Mouse (Mus musculus) embryonic facial prominence, embryonic 14.5 days (tissue): ENCODE data around the gene Camk1d. TPM values are rescaled to one million over a fixed set of nuclear protein-coding genes. Genes with fewer than 3 reads are reported as not detected.

Experiments
- ATAC-seq: fragments of 200-750 bp; cut with Nextera tagmentation; 2 replicates; pipeline ENCODE4 v1.8.0; 2017; ENCODE audit warnings: low read depth, moderate number of reproducible peaks, moderate TSS enrichment
- DNase-seq: peaks from one replicate; pipeline ENCODE4 v3.0.0-alpha.2; 2015; ENCODE audit warnings: low spot score
- H3K27ac ChIP-seq: fragments of 300-500 bp; sonication (generic); replicated peaks from 2 replicates; pipeline ENCODE4 v1.5.1; 2014; ENCODE audit warnings: low read depth, mild to moderate bottlenecking, low read length, moderate library complexity
- H3K27me3 ChIP-seq: fragments of 300-500 bp; sonication (generic); replicated peaks from 2 replicates; pipeline ENCODE4 v1.6.1; 2014; ENCODE audit warnings: low read length; ENCODE audit not compliant: control insufficient read depth, insufficient read depth
- H3K36me3 ChIP-seq: fragments of 300-500 bp; sonication (generic); 2 replicates; pipeline ENCODE4 v1.6.1; 2014; ENCODE audit warnings: low read length, mixed read lengths; ENCODE audit not compliant: control insufficient read depth, insufficient read depth
- H3K4me1 ChIP-seq: fragments of 300-500 bp; sonication (generic); 2 replicates; pipeline ENCODE4 v1.6.1; 2014; ENCODE audit warnings: antibody characterized with exemption, low read length; ENCODE audit not compliant: control insufficient read depth, insufficient read depth
- H3K4me2 ChIP-seq: fragments of 300-500 bp; sonication (generic); 2 replicates; pipeline ENCODE4 v1.6.1; 2014; ENCODE audit warnings: low read depth, mild to moderate bottlenecking, low read length, moderate library complexity, mixed read lengths
- H3K4me3 ChIP-seq: fragments of 300-500 bp; sonication (generic); 2 replicates; pipeline ENCODE4 v1.5.1; 2014; ENCODE audit warnings: low read depth, mild to moderate bottlenecking, low read length
- H3K9ac ChIP-seq: fragments of 300-500 bp; sonication (generic); 2 replicates; pipeline ENCODE4 v1.6.1; 2014; ENCODE audit warnings: low read depth, mild to moderate bottlenecking, low read length, moderate library complexity, mixed read lengths
- H3K9me3 ChIP-seq: fragments of 300-500 bp; sonication (generic); 2 replicates; pipeline ENCODE4 v1.6.1; 2016; ENCODE audit warnings: low read length; ENCODE audit not compliant: control insufficient read depth
- WGBS: fragments of 180-500 bp; shearing (Covaris S2); extraction: QIAGEN DNeasy Blood & Tissue Kit; methylation state at CpG from one replicate; pipeline ENCODE4 v1.1.7; 2014; 5-methylcytosine and 5-hydroxymethylcytosine counted together
- polyA plus RNA-seq: library from polyadenylated mRNA; unstranded; fragments of >200 nt; fragmentation: Nextera tagmentation; extraction: Ambion mirVana; gene quantifications from 2 replicates; pipeline ENCODE4 v1.2.1, GENCODE M21; 2014

Gene Camk1d
- polyA plus RNA-seq, 1 experiment from 2014 or later: 6.2 TPM

GRCm38 (mm10) chr2:5702370-5702769, 11.9 kb downstream of the Camk1d start:
- no peak overlapping the region for H3K4me3 ChIP-seq
- no peak overlapping the region for H3K9ac ChIP-seq
- H3K4me1 ChIP-seq: no peaks in the 10 kb centered on the region
- H3K27me3 ChIP-seq: no peaks in the 10 kb centered on the region
- ATAC-seq: no peak
- no peak for DNase-seq
- no peak overlapping the region for H3K4me2 ChIP-seq
- H3K9me3 ChIP-seq: no peaks in the 10 kb centered on the region
- 82% methylated on average over 2 of the region's 2 CpGs for WGBS
- no peaks in the 10 kb centered on the region for H3K36me3 ChIP-seq
- no peak overlapping the region for H3K27ac ChIP-seq

- H3K27me3 ChIP-seq: no peaks in the 10 kb centered on the region
- H3K9me3 ChIP-seq: no peaks in the 10 kb centered on the region
- 95% methylated on average over 3 of the region's 3 CpGs for WGBS
- H3K9ac ChIP-seq: no peak overlapping the region
- H3K36me3 ChIP-seq: no peaks in the 10 kb centered on the region
- no peak overlapping the region for H3K4me3 ChIP-seq
- H3K4me2 ChIP-seq: no peak overlapping the region
- ATAC-seq: no peak
- DNase-seq: no peak
- no peaks in the 10 kb centered on the region for H3K4me1 ChIP-seq
- no peak overlapping the region for H3K27ac ChIP-seq
Observed at GRCm38 (mm10) chr2:5700931-5701330, 13.4 kb downstream of the Camk1d start.

DNA sequence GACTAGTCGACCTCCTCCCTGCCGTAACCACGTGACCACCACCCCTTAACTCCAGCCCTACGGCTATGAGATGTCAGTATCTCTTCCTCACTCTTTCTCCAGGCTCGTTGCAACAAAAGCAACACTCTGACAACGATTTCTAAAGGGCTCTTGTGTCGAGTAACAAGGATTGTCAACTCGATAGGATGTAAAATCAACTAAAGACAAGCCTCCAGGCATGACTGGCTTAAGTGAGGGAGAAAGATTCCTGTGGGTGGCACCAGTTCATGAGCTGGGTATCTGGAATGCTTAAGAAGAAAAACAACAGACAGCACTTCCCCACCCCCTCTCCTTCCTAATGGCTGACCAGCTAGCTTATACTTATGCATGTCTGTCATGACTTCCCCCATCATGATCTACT, 15.9 kb downstream of the Camk1d start:
- no peaks in the 10 kb centered on the region for H3K36me3 ChIP-seq
- no peak overlapping the region for H3K4me3 ChIP-seq
- H3K27ac ChIP-seq: no peak overlapping the region
- no peaks in the 10 kb centered on the region for H3K27me3 ChIP-seq
- H3K4me2 ChIP-seq: no peak overlapping the region
- 54% methylated on average over 8 of the region's 8 CpGs for WGBS
- H3K9ac ChIP-seq: no peak overlapping the region
- H3K9me3 ChIP-seq: no peaks in the 10 kb centered on the region
- ATAC-seq: no peak
- no peak for DNase-seq
- H3K4me1 ChIP-seq: no peaks in the 10 kb centered on the region

DNA sequence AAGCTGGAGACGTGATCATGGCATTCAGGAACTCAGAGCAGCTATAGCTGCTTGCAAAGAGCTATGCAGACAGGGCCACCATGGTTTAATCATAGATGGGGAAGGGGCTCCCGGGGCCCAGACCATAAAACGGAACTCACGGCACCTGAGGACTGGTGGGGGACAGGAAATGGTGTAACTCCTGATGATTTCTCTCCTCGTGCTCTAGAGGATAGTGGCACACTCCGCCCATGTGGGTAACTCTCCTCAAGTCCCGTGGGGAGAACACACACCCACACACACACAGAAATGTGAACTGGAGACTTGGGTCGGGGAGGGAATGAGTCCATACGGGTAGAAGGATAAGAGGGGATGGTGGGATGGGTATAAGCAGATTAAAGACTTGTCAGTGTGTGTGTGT, 20.2 kb downstream of the Camk1d start:
- no peak for ATAC-seq
- no peak overlapping the region for H3K9ac ChIP-seq
- H3K4me1 ChIP-seq: no peaks in the 10 kb centered on the region
- no peak for DNase-seq
- no peaks in the 10 kb centered on the region for H3K36me3 ChIP-seq
- WGBS: 86% methylated on average over 9 of the region's 9 CpGs
- no peak overlapping the region for H3K4me3 ChIP-seq
- H3K4me2 ChIP-seq: no peak overlapping the region
- no peaks in the 10 kb centered on the region for H3K27me3 ChIP-seq
- no peaks in the 10 kb centered on the region for H3K9me3 ChIP-seq
- no peak overlapping the region for H3K27ac ChIP-seq

- no peak overlapping the region for H3K9ac ChIP-seq
- no peak overlapping the region for H3K4me2 ChIP-seq
- H3K36me3 ChIP-seq: no peaks in the 10 kb centered on the region
- H3K4me3 ChIP-seq: no peak overlapping the region
- ATAC-seq: no peak
- no peaks in the 10 kb centered on the region for H3K9me3 ChIP-seq
- no peak for DNase-seq
- no peaks in the 10 kb centered on the region for H3K4me1 ChIP-seq
- WGBS: 74% methylated on average over 3 of the region's 3 CpGs
- no peaks in the 10 kb centered on the region for H3K27me3 ChIP-seq
- no peak overlapping the region for H3K27ac ChIP-seq
Observed at GRCm38 (mm10) chr2:5691729-5692128, 22.6 kb downstream of the Camk1d start.

- Histone ChIP-seq H3K36me3 (no peaks in the 10 kb centered on the region), H3K27ac (no peak overlapping the region), H3K4me3 (no peak overlapping the region), H3K9ac (no peak overlapping the region), H3K4me2 (no peak overlapping the region), H3K4me1 (no peaks in the 10 kb centered on the region), H3K9me3 (no peaks in the 10 kb centered on the region), H3K27me3 (no peaks in the 10 kb centered on the region)
- 92% methylated on average over 4 of the region's 4 CpGs for WGBS
- ATAC-seq (no peak), DNase-seq (no peak)
Observed at GRCm38 (mm10) chr2:5683366-5683765, 30.9 kb downstream of the Camk1d start.

GRCm38 (mm10) chr2:5681909-5682308, 32.4 kb downstream of the Camk1d start:
- WGBS: 79% methylated on average over 8 of the region's 8 CpGs
- H3K9ac ChIP-seq: no peak overlapping the region
- DNase-seq: no peak
- H3K36me3 ChIP-seq: no peaks in the 10 kb centered on the region
- no peaks in the 10 kb centered on the region for H3K27me3 ChIP-seq
- H3K27ac ChIP-seq: no peak overlapping the region
- H3K4me1 ChIP-seq: no peaks in the 10 kb centered on the region
- H3K9me3 ChIP-seq: no peaks in the 10 kb centered on the region
- no peak for ATAC-seq
- H3K4me2 ChIP-seq: no peak overlapping the region
- H3K4me3 ChIP-seq: no peak overlapping the region

GRCm38 (mm10) chr2:5681302-5681701, 33.0 kb downstream of the Camk1d start:
- peak; percentile 53 for DNase-seq
- 69% methylated on average over 7 of the region's 7 CpGs for WGBS
- H3K9ac ChIP-seq: no peak overlapping the region

DNA sequence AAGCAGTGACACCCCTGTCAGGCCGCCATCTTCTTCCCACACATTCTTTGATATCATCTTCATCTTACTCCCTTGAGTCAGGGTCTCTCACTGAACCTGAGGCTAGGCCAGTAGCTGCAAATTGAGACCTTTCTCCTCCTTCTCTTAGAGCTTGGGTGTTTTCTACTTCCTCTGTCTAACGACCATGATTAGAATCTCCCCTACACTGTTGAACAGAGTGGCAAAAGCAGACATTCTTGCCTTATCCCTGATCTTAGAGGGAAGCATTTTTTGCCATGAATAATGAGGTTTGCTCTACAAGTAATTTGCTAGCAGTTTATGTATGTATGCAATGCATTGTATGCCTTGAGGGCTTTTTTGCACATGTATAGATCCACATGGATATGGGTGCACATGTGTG, 35.3 kb downstream of the Camk1d start:
- H3K4me3 ChIP-seq: no peak overlapping the region
- no peaks in the 10 kb centered on the region for H3K9me3 ChIP-seq
- peaks cover 14% of the 10 kb centered on the region; the same call in 1 of the 2 replicates for H3K4me1 ChIP-seq
- DNase-seq: no peak
- 80% methylated on average over 2 of the region's 2 CpGs for WGBS
- H3K4me2 ChIP-seq: no peak overlapping the region
- no peak overlapping the region for H3K27ac ChIP-seq
- no peak overlapping the region for H3K9ac ChIP-seq
- ATAC-seq: no peak
- H3K36me3 ChIP-seq: no peaks in the 10 kb centered on the region
- no peaks in the 10 kb centered on the region for H3K27me3 ChIP-seq

More at GRCm38 (mm10) chr2:5681302-5681701, 33.0 kb downstream of the Camk1d start:
- H3K4me1 ChIP-seq: peaks cover 5% of the 10 kb centered on the region; the same call in 1 of the 2 replicates
- H3K27me3 ChIP-seq: no peaks in the 10 kb centered on the region
- no peak overlapping the region for H3K4me2 ChIP-seq
- no peak for ATAC-seq
- H3K27ac ChIP-seq: no peak overlapping the region
- no peak overlapping the region for H3K4me3 ChIP-seq
- H3K36me3 ChIP-seq: no peaks in the 10 kb centered on the region
- H3K9me3 ChIP-seq: no peaks in the 10 kb centered on the region
